Mouse (Mus musculus): ENCODE results near the gene Rps12-ps3. TPM values are rescaled to one million over a fixed set of nuclear protein-coding genes. Genes with fewer than 3 reads are reported as not detected.

Rps12-ps3 gene
- polyA plus RNA-seq, 1 experiment from 2014 or later, result 10.4 TPM

Other genes with a start within 250 kb of the Rps12-ps3 start
- gene Shtn1, start 246.2 kb upstream of the Rps12-ps3 start, polyA plus RNA-seq (2015; fragmentation: Nextera tagmentation; extraction: Ambion mirVana), result 3.0 and 3.9 TPM in 2 replicates
- gene Vax1, start 152.2 kb upstream of the Rps12-ps3 start, polyA plus RNA-seq (2015; fragmentation: Nextera tagmentation; extraction: Ambion mirVana), result not detected in 2 replicates
- gene Kcnk18, start 103.1 kb upstream of the Rps12-ps3 start, polyA plus RNA-seq (2015; fragmentation: Nextera tagmentation; extraction: Ambion mirVana), result not detected in 2 replicates
- 9.0 and 10.1 TPM in 2 replicates for gene Slc18a2, start 61.4 kb upstream of the Rps12-ps3 start, polyA plus RNA-seq (2015; fragmentation: Nextera tagmentation; extraction: Ambion mirVana)
- gene Pdzd8, start 23.5 kb downstream of the Rps12-ps3 start, polyA plus RNA-seq (2015; fragmentation: Nextera tagmentation; extraction: Ambion mirVana), result 11.4 and 13.2 TPM in 2 replicates
- 23.8 and 24.7 TPM in 2 replicates for gene Emx2, start 136.1 kb downstream of the Rps12-ps3 start, polyA plus RNA-seq (2015; fragmentation: Nextera tagmentation; extraction: Ambion mirVana)